ENCODE assay signal across 8 mouse cellular contexts in genomic region chr19:45301432-45301732, GRCm38 (mm10).
A peak's percentile ranks its signal among the peaks of the same experiment; 100 is the strongest.
DNase-seq lines count a peak whose midpoint lies in the region; ATAC-seq lines count a peak whose summit lies in the region.

No protein-coding gene starts in this region.

- peak; percentile 18 for DNase-seq in layer of hippocampus, adult 9-11 months
- no peak for DNase-seq in layer of hippocampus, adult 9-10 months (ENCODE audit: low spot score)
- no peak for DNase-seq in embryonic facial prominence, embryonic 10.5 days (ENCODE audit: low spot score)
- DNase-seq in midbrain, embryonic 14.5 days, result peak; percentile 77
- no peak for DNase-seq in layer of hippocampus, postnatal 25 days (ENCODE audit: extremely low spot score in 1 of 2, low spot score in 1 of 2)
- DNase-seq in layer of hippocampus, adult 11-12 months (ENCODE audit: low spot score), result no peak

- peak overlapping the region; percentile 89 for H3K4me2 ChIP-seq in hindbrain, embryonic 12.5 days (replicated peaks)
- peak overlapping the region; percentile 87 for H3K4me2 ChIP-seq in midbrain, embryonic 14.5 days (ENCODE audit: low read length)

- no peak for ATAC-seq in hindbrain, embryonic 12.5 days (ENCODE audit: low FRiP score)
- peak; percentile 12; the same call in 1 of the 2 replicates for ATAC-seq in midbrain, embryonic 14.5 days (ENCODE audit: low FRiP score, low TSS enrichment)
- no peak for ATAC-seq in megakaryocyte progenitor cell, adult 5-6 weeks (replicated peaks; ENCODE audit: poor library complexity)

- H3K9me3 ChIP-seq in embryonic facial prominence, embryonic 10.5 days, result no peaks in the 10 kb centered on the region
- no peaks in the 10 kb centered on the region for H3K9me3 ChIP-seq in hindbrain, embryonic 12.5 days (replicated peaks)
- no peaks in the 10 kb centered on the region for H3K9me3 ChIP-seq in midbrain, embryonic 14.5 days (ENCODE audit: control insufficient read depth, low read length)

- 3% methylated on average over 16 of the region's 16 CpGs for WGBS in embryonic facial prominence, embryonic 10.5 days
- 0% methylated on average over 11 of the region's 16 CpGs for WGBS in hindbrain, embryonic 12.5 days
- 3% methylated on average over 15 of the region's 16 CpGs for WGBS in midbrain, embryonic 14.5 days

- H3K4me3 ChIP-seq in embryonic facial prominence, embryonic 10.5 days, result peak overlapping the region; percentile 74
- H3K4me3 ChIP-seq in hindbrain, embryonic 12.5 days, result peak overlapping the region; percentile 46
- H3K4me3 ChIP-seq in midbrain, embryonic 14.5 days (replicated peaks; ENCODE audit: low read depth, low read length), result peak overlapping the region; percentile 52

- peaks cover 100% of the 10 kb centered on the region for H3K27me3 ChIP-seq in embryonic facial prominence, embryonic 10.5 days (replicated peaks; ENCODE audit: low read depth, poor library complexity, severe bottlenecking)
- H3K27me3 ChIP-seq in hindbrain, embryonic 12.5 days, result peaks cover 88% of the 10 kb centered on the region
- H3K27me3 ChIP-seq in midbrain, embryonic 14.5 days (ENCODE audit: control insufficient read depth, insufficient read depth, low read length), result peaks cover 67% of the 10 kb centered on the region

- H3K27ac ChIP-seq in embryonic facial prominence, embryonic 10.5 days (replicated peaks), result peak overlapping the region; percentile 80
- H3K27ac ChIP-seq in hindbrain, embryonic 12.5 days, result peak overlapping the region; percentile 94
- H3K27ac ChIP-seq in midbrain, embryonic 14.5 days (replicated peaks; ENCODE audit: low read depth, low read length), result peak overlapping the region; percentile 97

- H3K9ac ChIP-seq in hindbrain, embryonic 12.5 days, result peak overlapping the region; percentile 58
- peak overlapping the region; percentile 74 for H3K9ac ChIP-seq in midbrain, embryonic 14.5 days (replicated peaks; ENCODE audit: low read length)

- H3K36me3 ChIP-seq in embryonic facial prominence, embryonic 10.5 days (replicated peaks), result no peaks in the 10 kb centered on the region
- no peaks in the 10 kb centered on the region for H3K36me3 ChIP-seq in hindbrain, embryonic 12.5 days
- no peaks in the 10 kb centered on the region for H3K36me3 ChIP-seq in midbrain, embryonic 14.5 days (ENCODE audit: control insufficient read depth, insufficient read depth, low read length)

- H3K4me1 ChIP-seq in embryonic facial prominence, embryonic 10.5 days, result peaks cover 55% of the 10 kb centered on the region
- peaks cover 38% of the 10 kb centered on the region for H3K4me1 ChIP-seq in hindbrain, embryonic 12.5 days
- peaks cover 33% of the 10 kb centered on the region for H3K4me1 ChIP-seq in midbrain, embryonic 14.5 days (ENCODE audit: control insufficient read depth, insufficient read depth, low read length)

Comparison
In these comparisons a context has a peak if more than half of its experiments do, and no peak if none do; other contexts are left out.
1. DNase-seq: peak in layer of hippocampus, adult 9-11 months (single experiment) and midbrain, embryonic 14.5 days (single experiment); none in layer of hippocampus, adult 9-10 months (single experiment), embryonic facial prominence, embryonic 10.5 days (single experiment), layer of hippocampus, postnatal 25 days (0 of 2) and layer of hippocampus, adult 11-12 months (single experiment).
2. Peak in every context shown above with its lines, with median percentiles within 50 percentile points of each other: H3K27ac ChIP-seq and H3K4me3 ChIP-seq.